Mouse (Mus musculus) central nervous system, embryonic 11.5 days (tissue): ENCODE results near the gene Olfr354. TPM values are rescaled to one million over a fixed set of nuclear protein-coding genes. Genes with fewer than 3 reads are reported as not detected.

ENCODE experiments used
- polyA plus RNA-seq: library from polyadenylated mRNA; depleted of rRNA; stranded (reverse); fragments of >200 nt; gene quantifications from 2 replicates; pipeline ENCODE4 v1.2.3, GENCODE M21; 2012; rRNA removed

Gene Olfr354
- polyA plus RNA-seq = not detected in 2 replicates

DNA sequence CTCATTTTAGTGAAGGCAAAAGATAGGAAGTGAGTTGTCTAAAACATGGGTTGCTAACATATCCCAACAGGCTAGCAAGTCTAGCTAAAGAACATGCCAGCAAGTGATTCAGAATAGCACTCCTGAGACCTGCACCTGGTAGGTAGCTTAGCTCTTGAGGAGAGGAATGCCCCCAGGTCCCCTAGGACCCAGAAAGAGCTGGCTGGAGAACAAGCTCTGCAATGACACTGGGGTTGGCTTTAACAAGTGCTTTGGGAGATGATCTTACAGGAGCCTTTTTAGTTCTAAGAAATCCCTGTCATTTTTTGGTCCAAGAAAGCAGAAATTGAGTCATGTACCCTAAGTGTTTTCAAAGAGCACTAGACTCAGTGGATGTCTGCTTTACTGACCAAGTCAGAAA, at the start of gene Olfr354:
Olfr354 (plus strand) TSS at position 301 of the 400 bp plus-strand sequence.

DNA sequence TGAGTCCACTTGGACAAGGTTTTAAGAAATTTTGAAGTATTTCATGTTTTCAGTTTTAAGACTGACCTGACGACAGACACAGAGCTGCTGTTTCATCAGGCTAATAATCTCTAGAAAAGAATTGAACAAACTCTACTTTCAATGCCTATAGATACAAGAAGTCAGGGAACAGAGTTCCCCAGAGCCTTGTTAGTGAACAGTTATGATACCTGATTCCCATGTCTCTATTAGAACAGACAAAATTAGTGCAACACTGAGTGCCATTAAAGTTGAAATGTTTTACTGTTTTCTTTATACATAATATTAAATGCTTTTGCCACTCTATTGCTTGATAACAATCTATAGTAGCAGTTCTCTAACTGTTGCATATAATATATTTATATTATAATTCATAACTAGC, 42.9 kb upstream of the Olfr354 start, which contains the start of gene Olfr351:
Olfr351 (minus strand) TSS at position 101 of the 400 bp plus-strand sequence.

DNA sequence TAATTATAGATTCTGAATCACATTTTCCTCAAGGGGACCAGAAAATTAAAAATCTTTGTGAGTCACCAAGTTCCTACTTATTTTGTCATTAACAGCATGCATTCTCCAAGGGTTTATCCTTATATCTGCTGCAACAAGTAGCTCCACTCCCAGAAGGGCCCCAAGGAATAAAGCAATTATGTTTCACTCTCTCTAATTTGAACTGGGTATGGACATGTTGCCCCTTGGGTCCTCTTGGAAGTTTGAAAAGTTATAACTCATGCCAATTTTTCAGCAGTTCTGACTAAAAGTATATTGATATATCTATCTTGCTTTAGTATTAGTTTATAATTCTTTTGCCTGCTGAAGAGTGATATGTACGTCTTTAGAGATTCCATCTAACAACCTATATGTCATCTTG, 37.3 kb upstream of the Olfr354 start, which contains the start of gene Olfr352:
Olfr352 (plus strand) TSS at position 301 of the 400 bp plus-strand sequence.

DNA sequence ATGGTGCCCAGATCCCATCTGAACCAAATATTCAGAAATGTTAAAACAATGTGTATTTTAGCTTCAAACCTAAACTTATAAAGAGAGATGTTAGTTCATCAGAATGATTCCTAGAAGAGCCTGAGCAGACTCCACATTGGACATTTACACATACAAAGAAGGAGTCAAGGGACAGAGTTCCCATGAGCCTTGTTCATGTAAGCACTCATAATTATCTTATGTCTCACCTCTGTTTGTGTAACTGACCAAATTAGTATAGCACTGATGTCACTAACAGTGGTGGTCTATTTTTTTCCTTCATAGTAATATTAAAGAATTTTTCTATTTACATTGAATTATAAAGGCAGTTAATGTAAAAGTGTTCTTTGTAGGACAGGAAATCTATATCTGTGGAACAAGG, 12.6 kb upstream of the Olfr354 start, which contains the start of gene Olfr353:
Olfr353 (minus strand) TSS at position 101 of the 400 bp plus-strand sequence.

DNA sequence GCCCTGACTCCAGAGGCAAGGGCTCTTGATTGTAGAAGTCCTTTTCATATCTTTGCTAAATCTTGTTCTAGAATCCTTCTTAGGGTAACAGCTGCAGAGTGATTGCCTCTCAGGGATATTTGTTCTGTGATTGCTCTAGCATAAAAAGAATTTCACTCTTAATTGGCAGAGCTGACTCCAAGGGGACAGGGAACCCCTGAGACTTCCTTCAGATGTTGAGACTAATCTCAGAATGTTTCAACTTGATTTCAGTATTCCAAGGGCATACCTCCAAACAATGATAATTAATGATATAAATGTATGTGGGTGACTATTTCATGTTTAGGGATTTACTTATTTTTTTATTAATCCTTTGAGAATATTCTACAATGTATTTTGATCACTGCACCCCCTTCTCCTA, 23.3 kb downstream of the Olfr354 start, which contains the start of gene Olfr355:
Olfr355 (minus strand) TSS at position 101 of the 400 bp plus-strand sequence.

DNA sequence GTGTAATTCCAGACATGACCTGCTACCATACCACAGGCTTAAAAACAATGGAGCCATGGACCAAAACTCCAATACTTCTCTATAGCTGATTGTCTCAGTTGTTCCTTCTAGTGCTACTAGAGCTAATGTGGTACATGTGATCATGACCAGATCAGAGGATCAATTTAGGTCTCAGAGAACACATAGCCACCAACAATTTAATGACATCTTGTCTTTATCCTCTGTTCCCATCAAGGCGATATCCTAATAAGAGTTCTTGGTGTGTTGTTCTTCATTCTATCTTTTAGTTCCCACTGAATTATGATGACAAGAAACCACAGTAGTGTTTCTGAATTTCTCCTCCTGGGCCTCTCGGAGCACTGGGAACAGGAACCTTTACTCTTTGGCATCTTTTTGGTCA, 31.3 kb downstream of the Olfr354 start, which contains the start of gene Olfr356:
Olfr356 (plus strand) TSS at position 301 of the 400 bp plus-strand sequence.

Other genes starting within 250 kb of the Olfr354 start
- not detected in 2 replicates for gene Olfr346, start 219.9 kb upstream of the Olfr354 start, polyA plus RNA-seq
- not detected in 2 replicates for gene Olfr347, start 173.8 kb upstream of the Olfr354 start, polyA plus RNA-seq
- gene Olfr348, start 121.4 kb upstream of the Olfr354 start, polyA plus RNA-seq = not detected in 2 replicates
- gene Olfr50, start 115.1 kb upstream of the Olfr354 start, polyA plus RNA-seq = not detected in 2 replicates
- gene Olfr3, start 88.6 kb upstream of the Olfr354 start, polyA plus RNA-seq = not detected in 2 replicates
- gene Olfr350, start 59.4 kb upstream of the Olfr354 start, polyA plus RNA-seq = not detected in 2 replicates
- gene Olfr351, start 43.0 kb upstream of the Olfr354 start, polyA plus RNA-seq = not detected in 2 replicates
- not detected in 2 replicates for gene Olfr352, start 37.2 kb upstream of the Olfr354 start, polyA plus RNA-seq
- not detected in 2 replicates for gene Olfr353, start 12.7 kb upstream of the Olfr354 start, polyA plus RNA-seq
- not detected in 2 replicates for gene Olfr355, start 23.2 kb downstream of the Olfr354 start, polyA plus RNA-seq
- gene Olfr356, start 31.4 kb downstream of the Olfr354 start, polyA plus RNA-seq = not detected in 2 replicates
- not detected in 2 replicates for gene Olfr357, start 88.1 kb downstream of the Olfr354 start, polyA plus RNA-seq
- gene Olfr358, start 103.7 kb downstream of the Olfr354 start, polyA plus RNA-seq = not detected in 2 replicates
- not detected in 2 replicates for gene Olfr360, start 160.1 kb downstream of the Olfr354 start, polyA plus RNA-seq
- not detected in 2 replicates for gene Olfr361, start 183.6 kb downstream of the Olfr354 start, polyA plus RNA-seq
- gene Olfr362, start 212.2 kb downstream of the Olfr354 start, polyA plus RNA-seq = not detected in 2 replicates
- gene Olfr364-ps1, start 233.6 kb downstream of the Olfr354 start, polyA plus RNA-seq = not detected in 2 replicates